Mouse (Mus musculus): ENCODE data around the gene 4933407L21Rik.
"Not testable (repeated sequence)": the region's sequence is repeated elsewhere in the genome, so short reads cannot be mapped to it uniquely, and the experiment has no call there.

The 4933407L21Rik gene

GRCm38 (mm10) chr1:85959889-85960276 lies 31.6 kb downstream of the 4933407L21Rik start:
- no peak for DNase-seq

- no peak for DNase-seq
These were observed 32.6 kb downstream of the 4933407L21Rik start, which contains the start of gene Gpr55 for GRCm38 (mm10) chr1:85960873-85961272. Gpr55 (minus strand) TSS chr1:85961007.

GRCm38 (mm10) chr1:85962081-85962480 lies 33.8 kb downstream of the 4933407L21Rik start:
- DNase-seq: no peak

- peak; percentile 18 for DNase-seq
These were observed 37.6 kb downstream of the 4933407L21Rik start for GRCm38 (mm10) chr1:85965856-85966255.

- no peak for DNase-seq
These were observed 40.8 kb downstream of the 4933407L21Rik start for GRCm38 (mm10) chr1:85969081-85969480.

- no peak for DNase-seq
These were observed 41.2 kb downstream of the 4933407L21Rik start for GRCm38 (mm10) chr1:85969519-85969918.

GRCm38 (mm10) chr1:85971070-85971469 lies 42.8 kb downstream of the 4933407L21Rik start:
- DNase-seq: no peak

GRCm38 (mm10) chr1:85972341-85972740 lies 44.1 kb downstream of the 4933407L21Rik start:
- DNase-seq: no peak

GRCm38 (mm10) chr1:85973468-85973877 lies 45.2 kb downstream of the 4933407L21Rik start:
- no peak for DNase-seq

- no peak for DNase-seq
These were observed 49.4 kb downstream of the 4933407L21Rik start for GRCm38 (mm10) chr1:85977709-85978108.

- DNase-seq: peak; percentile 49
These were observed 53.6 kb downstream of the 4933407L21Rik start for GRCm38 (mm10) chr1:85981738-85982357.

GRCm38 (mm10) chr1:85985784-85986183 lies 57.5 kb downstream of the 4933407L21Rik start:
- DNase-seq: no peak

GRCm38 (mm10) chr1:85988351-85988750 lies 60.1 kb downstream of the 4933407L21Rik start:
- no peak for DNase-seq

- not testable (repeated sequence) for DNase-seq
These were observed 60.6 kb downstream of the 4933407L21Rik start for GRCm38 (mm10) chr1:85988882-85989281.
